Mouse (Mus musculus): ENCODE results near the gene Acacb. TPM values are rescaled to one million over a fixed set of nuclear protein-coding genes. Genes with fewer than 3 reads are reported as not detected.

Acacb gene
- polyA plus RNA-seq, 1 experiment = 3.0 TPM

DNA sequence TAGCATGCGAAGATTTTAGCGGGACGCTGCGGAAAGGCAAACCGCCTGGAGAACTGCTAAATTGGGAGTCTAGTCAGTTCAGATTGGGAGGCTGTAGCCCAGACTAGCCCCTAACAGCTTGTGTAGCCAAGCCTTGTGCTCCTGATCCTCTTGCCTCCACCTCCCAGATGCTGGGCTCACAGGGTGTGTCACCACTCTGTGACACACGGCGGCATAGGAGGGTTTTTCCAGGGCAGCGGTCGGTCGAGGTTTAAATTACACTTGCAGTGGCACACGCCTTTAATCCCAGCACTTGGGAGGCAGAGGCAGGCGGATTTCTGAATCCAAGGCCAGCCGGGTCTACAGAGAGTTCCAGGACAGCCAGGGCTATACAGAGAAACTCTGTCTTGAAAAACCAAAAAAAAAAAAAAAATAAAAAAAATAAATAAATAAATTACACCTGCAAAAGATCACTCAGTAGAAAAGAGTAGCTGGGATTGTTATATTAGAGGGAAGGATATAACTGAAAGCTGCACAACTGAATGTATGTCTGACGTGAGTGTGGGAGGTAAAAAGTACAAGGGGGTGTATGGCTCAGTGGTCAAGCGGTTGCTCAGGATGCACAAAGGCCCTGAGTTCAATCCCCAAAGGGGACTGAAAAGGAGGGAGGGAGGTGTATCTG lies 16.7 kb upstream of the Acacb start:
- Histone ChIP-seq H3K27me3 (ENCODE audit: control insufficient read depth, insufficient read depth, low read length) (no peaks in the 10 kb centered on the region), H3K4me1 (ENCODE audit: control insufficient read depth, insufficient read depth, low read length) (peaks cover 24% of the 10 kb centered on the region), H3K4me3 (ENCODE audit: control insufficient read depth, low read depth, low read length) (peak overlapping the region; percentile 78), H3K36me3 (ENCODE audit: control insufficient read depth, insufficient read depth, low read length) (no peaks in the 10 kb centered on the region), H3K27ac (ENCODE audit: control insufficient read depth, insufficient read depth, low read depth, low read length) (no peak overlapping the region)
- TF ChIP-seq POLR2A (IDR thresholded peaks at IDR 0.05; ENCODE audit: control insufficient read depth, low read depth, low read length) (no peak), CTCF (IDR thresholded peaks at IDR 0.05; ENCODE audit: control insufficient read depth, insufficient read depth, insufficient replicate concordance, low read depth, low read length) (no peak)

- Histone ChIP-seq H3K27me3 (ENCODE audit: control insufficient read depth, insufficient read depth, low read length) (no peaks in the 10 kb centered on the region), H3K4me1 (ENCODE audit: control insufficient read depth, insufficient read depth, low read length) (peaks cover 24% of the 10 kb centered on the region)
- no peak for TF ChIP-seq POLR2A (IDR thresholded peaks at IDR 0.05; ENCODE audit: control insufficient read depth, low read depth, low read length)
- TF ChIP-seq CTCF (IDR thresholded peaks at IDR 0.05; ENCODE audit: control insufficient read depth, insufficient read depth, insufficient replicate concordance, low read depth, low read length) = no peak
Measured at GRCm38 (mm10) chr5:114130211-114130605, 16.1 kb upstream of the Acacb start, which contains the start of gene Ung. Ung (plus strand) TSS chr5:114130386.

DNA sequence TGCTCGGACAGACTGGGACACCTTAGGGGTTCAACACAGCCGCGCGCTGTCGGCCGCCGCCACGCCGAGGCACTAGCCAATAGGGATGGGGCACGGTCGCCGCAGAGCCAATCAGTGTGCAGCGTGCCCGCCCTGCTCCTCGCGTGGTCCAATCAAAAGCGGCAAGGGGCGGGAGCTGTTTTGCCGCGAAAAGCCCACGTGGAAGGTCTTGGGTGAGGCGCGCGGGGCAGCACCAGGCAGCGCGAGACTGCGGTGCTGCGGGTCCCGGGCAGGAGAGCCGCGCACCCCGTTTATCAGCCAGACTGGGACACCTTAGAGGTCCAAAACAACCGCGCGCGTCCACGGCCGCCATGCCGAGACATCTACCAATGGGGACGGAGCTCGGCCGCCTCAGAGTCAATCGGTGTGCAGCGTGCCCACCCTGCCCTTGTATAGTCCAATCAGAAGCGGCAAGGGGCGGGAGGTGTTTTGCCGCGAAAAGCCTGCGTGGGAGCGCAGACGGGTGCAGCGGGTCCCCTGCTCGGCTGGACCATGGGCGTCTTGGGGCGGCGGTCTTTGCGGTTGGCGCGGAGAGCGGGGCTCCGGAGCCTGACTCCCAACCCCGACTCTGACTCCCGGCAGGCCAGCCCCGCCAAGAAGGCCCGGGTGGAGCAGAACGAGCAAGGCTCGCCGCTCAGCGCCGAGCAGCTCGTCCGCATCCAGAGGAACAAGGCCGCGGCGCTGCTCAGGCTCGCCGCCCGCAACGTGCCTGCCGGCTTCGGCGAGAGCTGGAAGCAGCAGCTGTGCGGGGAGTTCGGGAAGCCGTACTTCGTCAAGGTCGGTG lies 15.4 kb upstream of the Acacb start:
- peak overlapping the region; percentile 78 for H3K4me3 ChIP-seq (ENCODE audit: control insufficient read depth, low read depth, low read length)
- no peaks in the 10 kb centered on the region for H3K27me3 ChIP-seq (ENCODE audit: control insufficient read depth, insufficient read depth, low read length)
- TF ChIP-seq POLR2A (IDR thresholded peaks at IDR 0.05; ENCODE audit: control insufficient read depth, low read depth, low read length) = peak; percentile 59; the same call in 1 of the 2 replicates
- TF ChIP-seq CTCF (IDR thresholded peaks at IDR 0.05; ENCODE audit: control insufficient read depth, insufficient read depth, insufficient replicate concordance, low read depth, low read length) = no peak
- H3K27ac ChIP-seq (ENCODE audit: control insufficient read depth, insufficient read depth, low read depth, low read length) = peak overlapping the region; percentile 71
- no peaks in the 10 kb centered on the region for H3K36me3 ChIP-seq (ENCODE audit: control insufficient read depth, insufficient read depth, low read length)
- H3K4me1 ChIP-seq (ENCODE audit: control insufficient read depth, insufficient read depth, low read length) = peaks cover 24% of the 10 kb centered on the region

More at GRCm38 (mm10) chr5:114130211-114130605, 16.1 kb upstream of the Acacb start, which contains the start of gene Ung:
- H3K4me3 ChIP-seq (ENCODE audit: control insufficient read depth, low read depth, low read length) = peak within 1 kb of the TSS; percentile 78
- H3K27ac ChIP-seq (ENCODE audit: control insufficient read depth, insufficient read depth, low read depth, low read length) = peak within 1 kb of the TSS; percentile 71
- H3K36me3 ChIP-seq (ENCODE audit: control insufficient read depth, insufficient read depth, low read length) = no peaks in the 10 kb centered on the region

GRCm38 (mm10) chr5:114131521-114131840 lies 14.9 kb upstream of the Acacb start:
- no peaks in the 10 kb centered on the region for H3K27me3 ChIP-seq (ENCODE audit: control insufficient read depth, insufficient read depth, low read length)
- peak overlapping the region; percentile 78 for H3K4me3 ChIP-seq (ENCODE audit: control insufficient read depth, low read depth, low read length)
- no peaks in the 10 kb centered on the region for H3K36me3 ChIP-seq (ENCODE audit: control insufficient read depth, insufficient read depth, low read length)
- H3K4me1 ChIP-seq (ENCODE audit: control insufficient read depth, insufficient read depth, low read length) = peaks cover 24% of the 10 kb centered on the region
- peak overlapping the region; percentile 46 for H3K27ac ChIP-seq (ENCODE audit: control insufficient read depth, insufficient read depth, low read depth, low read length)
- TF ChIP-seq POLR2A (IDR thresholded peaks at IDR 0.05; ENCODE audit: control insufficient read depth, low read depth, low read length) (no peak), CTCF (IDR thresholded peaks at IDR 0.05; ENCODE audit: control insufficient read depth, insufficient read depth, insufficient replicate concordance, low read depth, low read length) (no peak)

DNA sequence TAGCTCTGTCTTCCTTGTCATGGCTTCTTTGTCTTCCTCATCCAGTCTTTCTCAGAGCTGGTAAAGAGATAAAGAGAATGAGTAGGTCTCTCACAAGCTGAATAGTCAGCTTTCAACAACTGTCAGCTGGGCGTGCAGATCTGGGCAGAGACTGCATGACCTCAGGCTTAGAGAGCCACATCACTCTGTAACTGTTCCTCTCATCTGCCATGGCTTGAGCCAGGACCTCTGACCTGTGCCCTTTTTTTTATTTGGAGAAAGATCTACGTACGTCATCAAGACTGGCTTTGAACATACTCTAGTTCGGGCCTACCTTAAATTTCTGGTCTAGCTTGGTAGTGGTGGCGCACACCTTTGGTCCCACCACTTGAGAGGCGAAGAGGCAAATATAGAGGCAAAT lies 13.5 kb upstream of the Acacb start:
- Histone ChIP-seq H3K27ac (ENCODE audit: control insufficient read depth, insufficient read depth, low read depth, low read length) (no peak overlapping the region), H3K4me3 (ENCODE audit: control insufficient read depth, low read depth, low read length) (no peak overlapping the region), H3K4me1 (ENCODE audit: control insufficient read depth, insufficient read depth, low read length) (peaks cover 15% of the 10 kb centered on the region), H3K27me3 (ENCODE audit: control insufficient read depth, insufficient read depth, low read length) (no peaks in the 10 kb centered on the region), H3K36me3 (ENCODE audit: control insufficient read depth, insufficient read depth, low read length) (no peaks in the 10 kb centered on the region)
- TF ChIP-seq CTCF (IDR thresholded peaks at IDR 0.05; ENCODE audit: control insufficient read depth, insufficient read depth, insufficient replicate concordance, low read depth, low read length) = no peak
- no peak for TF ChIP-seq POLR2A (IDR thresholded peaks at IDR 0.05; ENCODE audit: control insufficient read depth, low read depth, low read length)

GRCm38 (mm10) chr5:114134091-114134534 lies 12.2 kb upstream of the Acacb start:
- Histone ChIP-seq H3K27ac (ENCODE audit: control insufficient read depth, insufficient read depth, low read depth, low read length) (no peak overlapping the region), H3K4me3 (ENCODE audit: control insufficient read depth, low read depth, low read length) (no peak overlapping the region), H3K4me1 (ENCODE audit: control insufficient read depth, insufficient read depth, low read length) (peaks cover 17% of the 10 kb centered on the region), H3K27me3 (ENCODE audit: control insufficient read depth, insufficient read depth, low read length) (no peaks in the 10 kb centered on the region), H3K36me3 (ENCODE audit: control insufficient read depth, insufficient read depth, low read length) (no peaks in the 10 kb centered on the region)
- peak; percentile 39; the same call in 1 of the 2 replicates for TF ChIP-seq CTCF (IDR thresholded peaks at IDR 0.05; ENCODE audit: control insufficient read depth, insufficient read depth, insufficient replicate concordance, low read depth, low read length)
- TF ChIP-seq POLR2A (IDR thresholded peaks at IDR 0.05; ENCODE audit: control insufficient read depth, low read depth, low read length) = no peak

DNA sequence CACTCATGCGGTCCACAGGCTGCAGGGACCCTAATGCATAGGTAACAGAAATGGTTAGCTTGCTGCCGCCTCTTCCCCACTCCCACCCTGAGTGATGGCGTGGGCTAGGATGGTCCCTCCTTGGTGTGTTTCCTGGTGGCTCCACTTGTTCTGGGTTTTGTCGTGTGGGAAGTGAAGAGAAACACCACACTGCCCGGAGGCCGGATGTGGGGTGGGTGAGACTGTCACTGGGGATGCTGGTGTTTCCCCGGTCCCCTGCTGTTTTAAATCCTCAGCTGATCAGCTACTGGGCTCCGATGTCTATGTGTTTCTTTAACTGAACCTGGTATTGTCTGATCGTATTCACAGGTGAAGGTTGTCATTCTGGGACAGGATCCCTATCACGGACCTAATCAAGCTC lies 10.8 kb upstream of the Acacb start:
- Histone ChIP-seq H3K27me3 (ENCODE audit: control insufficient read depth, insufficient read depth, low read length) (no peaks in the 10 kb centered on the region), H3K4me1 (ENCODE audit: control insufficient read depth, insufficient read depth, low read length) (peaks cover 13% of the 10 kb centered on the region), H3K27ac (ENCODE audit: control insufficient read depth, insufficient read depth, low read depth, low read length) (no peak overlapping the region), H3K36me3 (ENCODE audit: control insufficient read depth, insufficient read depth, low read length) (no peaks in the 10 kb centered on the region), H3K4me3 (ENCODE audit: control insufficient read depth, low read depth, low read length) (no peak overlapping the region)
- no peak for TF ChIP-seq POLR2A (IDR thresholded peaks at IDR 0.05; ENCODE audit: control insufficient read depth, low read depth, low read length)
- no peak for TF ChIP-seq CTCF (IDR thresholded peaks at IDR 0.05; ENCODE audit: control insufficient read depth, insufficient read depth, insufficient replicate concordance, low read depth, low read length)

All from testis, adult 2 months (tissue).